Mouse (Mus musculus): Measurements from ENCODE around the gene Uvrag. TPM values are rescaled to one million over a fixed set of nuclear protein-coding genes. Genes with fewer than 3 reads are reported as not detected.

Uvrag gene
- polyA plus RNA-seq, 1 experiment from 2014 or later: 22.4 TPM

- no peaks in the 10 kb centered on the region for H3K9me3 ChIP-seq (ENCODE audit: control insufficient read depth, low read length)
- no peak for ATAC-seq (ENCODE audit: low read depth)
- no peak overlapping the region for H3K4me3 ChIP-seq (ENCODE audit: low read length)
- 56% methylated on average over 8 of the region's 8 CpGs for WGBS
- no peaks in the 10 kb centered on the region for H3K27me3 ChIP-seq (ENCODE audit: control insufficient read depth, insufficient read depth, low read depth, low read length)
- no peak overlapping the region for H3K4me2 ChIP-seq (ENCODE audit: low read depth, low read length)
- H3K27ac ChIP-seq (ENCODE audit: low read length): no peak overlapping the region
- H3K4me1 ChIP-seq (replicated peaks; ENCODE audit: control insufficient read depth, insufficient read depth, low read length): peaks cover 8% of the 10 kb centered on the region; the same call in 1 of the 2 replicates
- H3K9ac ChIP-seq (ENCODE audit: low read length): no peak overlapping the region
- H3K36me3 ChIP-seq (ENCODE audit: control insufficient read depth, insufficient read depth, low read length): no peaks in the 10 kb centered on the region
Observed at GRCm38 (mm10) chr7:99036284-99036683, 104.7 kb downstream of the Uvrag start.

GRCm38 (mm10) chr7:99034909-99035308, 106.0 kb downstream of the Uvrag start:
- peaks cover 8% of the 10 kb centered on the region; the same call in 1 of the 2 replicates for H3K4me1 ChIP-seq (replicated peaks; ENCODE audit: control insufficient read depth, insufficient read depth, low read length)
- H3K9ac ChIP-seq (ENCODE audit: low read length): no peak overlapping the region
- no peak overlapping the region for H3K4me3 ChIP-seq (ENCODE audit: low read length)
- H3K9me3 ChIP-seq (ENCODE audit: control insufficient read depth, low read length): no peaks in the 10 kb centered on the region
- H3K36me3 ChIP-seq (ENCODE audit: control insufficient read depth, insufficient read depth, low read length): no peaks in the 10 kb centered on the region
- ATAC-seq (ENCODE audit: low read depth): no peak
- 71% methylated on average over 2 of the region's 2 CpGs for WGBS
- H3K27me3 ChIP-seq (ENCODE audit: control insufficient read depth, insufficient read depth, low read depth, low read length): no peaks in the 10 kb centered on the region
- no peak overlapping the region for H3K27ac ChIP-seq (ENCODE audit: low read length)
- H3K4me2 ChIP-seq (ENCODE audit: low read depth, low read length): no peak overlapping the region

- Histone ChIP-seq H3K4me3 (ENCODE audit: low read length) (no peak overlapping the region), H3K27me3 (ENCODE audit: control insufficient read depth, insufficient read depth, low read depth, low read length) (no peaks in the 10 kb centered on the region), H3K27ac (ENCODE audit: low read length) (no peak overlapping the region), H3K9ac (ENCODE audit: low read length) (no peak overlapping the region), H3K4me1 (replicated peaks; ENCODE audit: control insufficient read depth, insufficient read depth, low read length) (peaks cover 8% of the 10 kb centered on the region; the same call in 1 of the 2 replicates), H3K36me3 (ENCODE audit: control insufficient read depth, insufficient read depth, low read length) (no peaks in the 10 kb centered on the region), H3K9me3 (ENCODE audit: control insufficient read depth, low read length) (no peaks in the 10 kb centered on the region), H3K4me2 (ENCODE audit: low read depth, low read length) (no peak overlapping the region)
- 83% methylated on average over 5 of the region's 5 CpGs for WGBS
- no peak for ATAC-seq (ENCODE audit: low read depth)
Observed at GRCm38 (mm10) chr7:99033838-99034237, 107.1 kb downstream of the Uvrag start.

- no peak for ATAC-seq (ENCODE audit: low read depth)
- Histone ChIP-seq H3K27ac (ENCODE audit: low read length) (no peak overlapping the region), H3K36me3 (ENCODE audit: control insufficient read depth, insufficient read depth, low read length) (no peaks in the 10 kb centered on the region), H3K9me3 (ENCODE audit: control insufficient read depth, low read length) (no peaks in the 10 kb centered on the region), H3K4me1 (replicated peaks; ENCODE audit: control insufficient read depth, insufficient read depth, low read length) (peaks cover 8% of the 10 kb centered on the region; the same call in 1 of the 2 replicates), H3K4me3 (ENCODE audit: low read length) (no peak overlapping the region), H3K4me2 (ENCODE audit: low read depth, low read length) (no peak overlapping the region), H3K9ac (ENCODE audit: low read length) (no peak overlapping the region), H3K27me3 (ENCODE audit: control insufficient read depth, insufficient read depth, low read depth, low read length) (no peaks in the 10 kb centered on the region)
- WGBS: 89% methylated on average over 3 of the region's 3 CpGs
Observed at GRCm38 (mm10) chr7:99033314-99033713, 107.6 kb downstream of the Uvrag start.

- no peaks in the 10 kb centered on the region for H3K27me3 ChIP-seq (ENCODE audit: control insufficient read depth, insufficient read depth, low read depth, low read length)
- H3K9ac ChIP-seq (ENCODE audit: low read length): no peak overlapping the region
- ATAC-seq (ENCODE audit: low read depth): no peak
- H3K9me3 ChIP-seq (ENCODE audit: control insufficient read depth, low read length): no peaks in the 10 kb centered on the region
- peaks cover 11% of the 10 kb centered on the region; the same call in 1 of the 2 replicates for H3K4me1 ChIP-seq (replicated peaks; ENCODE audit: control insufficient read depth, insufficient read depth, low read length)
- 89% methylated on average over 8 of the region's 8 CpGs for WGBS
- no peak overlapping the region for H3K4me2 ChIP-seq (ENCODE audit: low read depth, low read length)
- no peak overlapping the region for H3K27ac ChIP-seq (ENCODE audit: low read length)
- H3K4me3 ChIP-seq (ENCODE audit: low read length): no peak overlapping the region
- H3K36me3 ChIP-seq (ENCODE audit: control insufficient read depth, insufficient read depth, low read length): no peaks in the 10 kb centered on the region
Observed at GRCm38 (mm10) chr7:99032051-99032450, 108.9 kb downstream of the Uvrag start.

- Histone ChIP-seq H3K4me3 (ENCODE audit: low read length) (no peak overlapping the region), H3K27me3 (ENCODE audit: control insufficient read depth, insufficient read depth, low read depth, low read length) (no peaks in the 10 kb centered on the region), H3K4me1 (replicated peaks; ENCODE audit: control insufficient read depth, insufficient read depth, low read length) (0 out of 2 replicates have a peak, but pooled peaks cover 2% of the 10 kb centered on the region), H3K36me3 (ENCODE audit: control insufficient read depth, insufficient read depth, low read length) (no peaks in the 10 kb centered on the region), H3K9ac (ENCODE audit: low read length) (no peak overlapping the region), H3K4me2 (ENCODE audit: low read depth, low read length) (no peak overlapping the region), H3K9me3 (ENCODE audit: control insufficient read depth, low read length) (no peaks in the 10 kb centered on the region), H3K27ac (ENCODE audit: low read length) (no peak overlapping the region)
- no peak for ATAC-seq (ENCODE audit: low read depth)
- WGBS: 90% methylated on average over 7 of the region's 7 CpGs
Observed at GRCm38 (mm10) chr7:99028108-99028507, 112.8 kb downstream of the Uvrag start.

GRCm38 (mm10) chr7:99027185-99027584, 113.8 kb downstream of the Uvrag start:
- WGBS: 57% methylated on average over 5 of the region's 5 CpGs
- ATAC-seq (ENCODE audit: low read depth): peak; percentile 79
- H3K9me3 ChIP-seq (ENCODE audit: control insufficient read depth, low read length): no peaks in the 10 kb centered on the region

GRCm38 (mm10) chr7:99025989-99026388, 115.0 kb downstream of the Uvrag start:
- Histone ChIP-seq H3K9ac (ENCODE audit: low read length) (no peak overlapping the region), H3K27me3 (ENCODE audit: control insufficient read depth, insufficient read depth, low read depth, low read length) (no peaks in the 10 kb centered on the region)
- no peak for ATAC-seq (ENCODE audit: low read depth)

More at GRCm38 (mm10) chr7:99027185-99027584, 113.8 kb downstream of the Uvrag start:
- peak overlapping the region; percentile 37 for H3K27ac ChIP-seq (ENCODE audit: low read length)
- H3K27me3 ChIP-seq (ENCODE audit: control insufficient read depth, insufficient read depth, low read depth, low read length): no peaks in the 10 kb centered on the region
- H3K4me1 ChIP-seq (replicated peaks; ENCODE audit: control insufficient read depth, insufficient read depth, low read length): 0 out of 2 replicates have a peak, but pooled peaks cover 2% of the 10 kb centered on the region
- H3K9ac ChIP-seq (ENCODE audit: low read length): no peak overlapping the region; the same call in 1 of the 2 replicates
- no peak overlapping the region for H3K4me3 ChIP-seq (ENCODE audit: low read length)
- H3K4me2 ChIP-seq (ENCODE audit: low read depth, low read length): no peak overlapping the region
- H3K36me3 ChIP-seq (ENCODE audit: control insufficient read depth, insufficient read depth, low read length): no peaks in the 10 kb centered on the region

GRCm38 (mm10) chr7:99025265-99025664, 115.7 kb downstream of the Uvrag start:
- Histone ChIP-seq H3K9ac (ENCODE audit: low read length) (no peak overlapping the region), H3K9me3 (ENCODE audit: control insufficient read depth, low read length) (no peaks in the 10 kb centered on the region), H3K4me2 (ENCODE audit: low read depth, low read length) (no peak overlapping the region), H3K27ac (ENCODE audit: low read length) (no peak overlapping the region), H3K36me3 (ENCODE audit: control insufficient read depth, insufficient read depth, low read length) (no peaks in the 10 kb centered on the region), H3K4me1 (replicated peaks; ENCODE audit: control insufficient read depth, insufficient read depth, low read length) (peaks cover 5% of the 10 kb centered on the region; the same call in 1 of the 2 replicates), H3K4me3 (ENCODE audit: low read length) (no peak overlapping the region), H3K27me3 (ENCODE audit: control insufficient read depth, insufficient read depth, low read depth, low read length) (no peaks in the 10 kb centered on the region)
- no peak for ATAC-seq (ENCODE audit: low read depth)
- 88% methylated on average over 7 of the region's 7 CpGs for WGBS

More at GRCm38 (mm10) chr7:99025989-99026388, 115.0 kb downstream of the Uvrag start:
- Histone ChIP-seq H3K9me3 (ENCODE audit: control insufficient read depth, low read length) (no peaks in the 10 kb centered on the region), H3K4me2 (ENCODE audit: low read depth, low read length) (no peak overlapping the region), H3K4me3 (ENCODE audit: low read length) (no peak overlapping the region), H3K36me3 (ENCODE audit: control insufficient read depth, insufficient read depth, low read length) (no peaks in the 10 kb centered on the region), H3K4me1 (replicated peaks; ENCODE audit: control insufficient read depth, insufficient read depth, low read length) (0 out of 2 replicates have a peak, but pooled peaks cover 2% of the 10 kb centered on the region), H3K27ac (ENCODE audit: low read length) (no peak overlapping the region)
- 71% methylated on average over 10 of the region's 10 CpGs for WGBS

GRCm38 (mm10) chr7:99024791-99025190, 116.2 kb downstream of the Uvrag start:
- H3K36me3 ChIP-seq (ENCODE audit: control insufficient read depth, insufficient read depth, low read length): no peaks in the 10 kb centered on the region
- no peak overlapping the region for H3K9ac ChIP-seq (ENCODE audit: low read length)
- 81% methylated on average over 6 of the region's 6 CpGs for WGBS
- H3K4me3 ChIP-seq (ENCODE audit: low read length): no peak overlapping the region
- no peak for ATAC-seq (ENCODE audit: low read depth)
- H3K4me2 ChIP-seq (ENCODE audit: low read depth, low read length): no peak overlapping the region
- H3K9me3 ChIP-seq (ENCODE audit: control insufficient read depth, low read length): no peaks in the 10 kb centered on the region
- H3K27me3 ChIP-seq (ENCODE audit: control insufficient read depth, insufficient read depth, low read depth, low read length): no peaks in the 10 kb centered on the region
- no peak overlapping the region for H3K27ac ChIP-seq (ENCODE audit: low read length)
- H3K4me1 ChIP-seq (replicated peaks; ENCODE audit: control insufficient read depth, insufficient read depth, low read length): peaks cover 8% of the 10 kb centered on the region

Measured in lung, embryonic 16.5 days (tissue).